Mouse (Mus musculus): ENCODE data around the gene Frmd4a. TPM values are rescaled to one million over a fixed set of nuclear protein-coding genes. Genes with fewer than 3 reads are reported as not detected.
A peak's percentile ranks its signal among the peaks of the same experiment; 100 is the strongest.

Frmd4a gene
- total RNA-seq, 1 experiment = 9.3 TPM

- in situ Hi-C loops (cut with MboI; ENCODE audit: low sequenced_read_pairs in 2 of 2, unreplicated experiment in 2 of 2) = no loop called here
- TF ChIP-seq MAFK (IDR thresholded peaks at IDR 0.05; ENCODE audit: insufficient read depth, low read depth, low read length) (no peak), CHD2 (IDR thresholded peaks at IDR 0.05; ENCODE audit: low read depth, low read length) (no peak), ZC3H11A (IDR thresholded peaks at IDR 0.05; ENCODE audit: borderline replicate concordance, low read depth, low read length) (no peak), ZNF384 (IDR thresholded peaks at IDR 0.05; ENCODE audit: low read depth, low read length) (no peak), HCFC1 (IDR thresholded peaks at IDR 0.05; ENCODE audit: borderline replicate concordance, insufficient read depth, low read length) (no peak)
- no peak overlapping the region for H3K4me3 ChIP-seq (ENCODE audit: insufficient read depth in 1 of 2, low read depth in 1 of 2, low read length in 2 of 2, poor library complexity in 1 of 2, severe bottlenecking in 1 of 2)
- no peak overlapping the region for H3K9ac ChIP-seq (ENCODE audit: insufficient read depth, low read depth, low read length, poor library complexity, severe bottlenecking)
- no peak for DNase-seq (ENCODE audit: low read depth, low spot score)
- H3K36me3 ChIP-seq (ENCODE audit: control insufficient read depth, insufficient read depth, low read length, poor library complexity, severe bottlenecking) = no peaks in the 10 kb centered on the region
- H3K9me3 ChIP-seq (ENCODE audit: control insufficient read depth, insufficient read depth, low read depth, low read length) = no peaks in the 10 kb centered on the region
- no peaks in the 10 kb centered on the region for H3K4me1 ChIP-seq (ENCODE audit: control insufficient read depth in 2 of 2, insufficient read depth in 2 of 2, low read length in 2 of 2, poor library complexity in 1 of 2)
- H3K27ac ChIP-seq (ENCODE audit: insufficient read depth, low read depth, low read length, poor library complexity, severe bottlenecking) = no peak overlapping the region
These were observed 427.2 kb downstream of the Frmd4a start for GRCm38 (mm10) chr2:4444740-4445139.

- no peak overlapping the region for H3K4me3 ChIP-seq (ENCODE audit: insufficient read depth in 1 of 2, low read depth in 1 of 2, low read length in 2 of 2, poor library complexity in 1 of 2, severe bottlenecking in 1 of 2)
These were observed 428.3 kb downstream of the Frmd4a start for GRCm38 (mm10) chr2:4445629-4446400.

GRCm38 (mm10) chr2:4449860-4450480, 432.5 kb downstream of the Frmd4a start:
- no peaks in the 10 kb centered on the region for H3K4me1 ChIP-seq (ENCODE audit: control insufficient read depth in 2 of 2, insufficient read depth in 2 of 2, low read length in 2 of 2, poor library complexity in 1 of 2)
- in situ Hi-C loops (cut with MboI; ENCODE audit: low sequenced_read_pairs in 2 of 2, unreplicated experiment in 2 of 2) = no loop called here
- H3K27ac ChIP-seq (ENCODE audit: insufficient read depth, low read depth, low read length, poor library complexity, severe bottlenecking) = no peak overlapping the region
- DNase-seq (ENCODE audit: low read depth, low spot score) = no peak
- no peaks in the 10 kb centered on the region for H3K9me3 ChIP-seq (ENCODE audit: control insufficient read depth, insufficient read depth, low read depth, low read length)
- no peak overlapping the region for H3K9ac ChIP-seq (ENCODE audit: insufficient read depth, low read depth, low read length, poor library complexity, severe bottlenecking)
- H3K4me3 ChIP-seq (ENCODE audit: insufficient read depth in 1 of 2, low read depth in 1 of 2, low read length in 2 of 2, poor library complexity in 1 of 2, severe bottlenecking in 1 of 2) = no peak overlapping the region
- no peak for TF ChIP-seq ZNF384 (IDR thresholded peaks at IDR 0.05; ENCODE audit: low read depth, low read length)
- no peak for TF ChIP-seq ZC3H11A (IDR thresholded peaks at IDR 0.05; ENCODE audit: borderline replicate concordance, low read depth, low read length)
- peak; percentile 42; the same call in 1 of the 2 replicates for TF ChIP-seq MAFK (IDR thresholded peaks at IDR 0.05; ENCODE audit: insufficient read depth, low read depth, low read length)
- no peaks in the 10 kb centered on the region for H3K36me3 ChIP-seq (ENCODE audit: control insufficient read depth, insufficient read depth, low read length, poor library complexity, severe bottlenecking)

More at GRCm38 (mm10) chr2:4445629-4446400, 428.3 kb downstream of the Frmd4a start:
- no peak for DNase-seq (ENCODE audit: low read depth, low spot score)
- H3K36me3 ChIP-seq (ENCODE audit: control insufficient read depth, insufficient read depth, low read length, poor library complexity, severe bottlenecking) = no peaks in the 10 kb centered on the region
- no peak overlapping the region for H3K27ac ChIP-seq (ENCODE audit: insufficient read depth, low read depth, low read length, poor library complexity, severe bottlenecking)
- in situ Hi-C loops (cut with MboI; ENCODE audit: low sequenced_read_pairs in 2 of 2, unreplicated experiment in 2 of 2) = no loop called here
- no peaks in the 10 kb centered on the region for H3K4me1 ChIP-seq (ENCODE audit: control insufficient read depth in 2 of 2, insufficient read depth in 2 of 2, low read length in 2 of 2, poor library complexity in 1 of 2)
- H3K9ac ChIP-seq (ENCODE audit: insufficient read depth, low read depth, low read length, poor library complexity, severe bottlenecking) = no peak overlapping the region
- no peak for TF ChIP-seq ZNF384 (IDR thresholded peaks at IDR 0.05; ENCODE audit: low read depth, low read length)
- TF ChIP-seq CHD2 (IDR thresholded peaks at IDR 0.05; ENCODE audit: low read depth, low read length) = no peak
- TF ChIP-seq HCFC1 (IDR thresholded peaks at IDR 0.05; ENCODE audit: borderline replicate concordance, insufficient read depth, low read length) = no peak
- H3K9me3 ChIP-seq (ENCODE audit: control insufficient read depth, insufficient read depth, low read depth, low read length) = no peaks in the 10 kb centered on the region

GRCm38 (mm10) chr2:4452590-4453400, 435.3 kb downstream of the Frmd4a start:
- DNase-seq (ENCODE audit: low read depth, low spot score) = no peak
- in situ Hi-C loops (cut with MboI; ENCODE audit: low sequenced_read_pairs in 2 of 2, unreplicated experiment in 2 of 2) = no loop called here
- H3K27ac ChIP-seq (ENCODE audit: insufficient read depth, low read depth, low read length, poor library complexity, severe bottlenecking) = no peak overlapping the region

More at GRCm38 (mm10) chr2:4452590-4453400, 435.3 kb downstream of the Frmd4a start:
- H3K4me1 ChIP-seq (ENCODE audit: control insufficient read depth in 2 of 2, insufficient read depth in 2 of 2, low read length in 2 of 2, poor library complexity in 1 of 2) = no peaks in the 10 kb centered on the region
- TF ChIP-seq HCFC1 (IDR thresholded peaks at IDR 0.05; ENCODE audit: borderline replicate concordance, insufficient read depth, low read length) (no peak), MAFK (IDR thresholded peaks at IDR 0.05; ENCODE audit: insufficient read depth, low read depth, low read length) (no peak), CHD2 (IDR thresholded peaks at IDR 0.05; ENCODE audit: low read depth, low read length) (no peak), ZNF384 (IDR thresholded peaks at IDR 0.05; ENCODE audit: low read depth, low read length) (no peak), ZC3H11A (IDR thresholded peaks at IDR 0.05; ENCODE audit: borderline replicate concordance, low read depth, low read length) (no peak)
- H3K9me3 ChIP-seq (ENCODE audit: control insufficient read depth, insufficient read depth, low read depth, low read length) = no peaks in the 10 kb centered on the region
- no peak overlapping the region for H3K9ac ChIP-seq (ENCODE audit: insufficient read depth, low read depth, low read length, poor library complexity, severe bottlenecking)
- no peak overlapping the region for H3K4me3 ChIP-seq (ENCODE audit: insufficient read depth in 1 of 2, low read depth in 1 of 2, low read length in 2 of 2, poor library complexity in 1 of 2, severe bottlenecking in 1 of 2)
- no peaks in the 10 kb centered on the region for H3K36me3 ChIP-seq (ENCODE audit: control insufficient read depth, insufficient read depth, low read length, poor library complexity, severe bottlenecking)

Data from ES-E14 (cell line).